Mouse (Mus musculus) thymus, postnatal 0 days (tissue): ENCODE data around the gene Fam126a. TPM values are rescaled to one million over a fixed set of nuclear protein-coding genes. Genes with fewer than 3 reads are reported as not detected.

Source experiments
- DNase-seq: peaks from one replicate; pipeline ENCODE4 v3.0.0-alpha.2; 2015; ENCODE audit warnings: low spot score
- polyA plus RNA-seq: library from polyadenylated mRNA; unstranded; fragments of >200 nt; fragmentation: Nextera tagmentation; extraction: Ambion mirVana; gene quantifications from 2 replicates; pipeline ENCODE4 v1.2.1, GENCODE M21; 2015

The Fam126a gene
- polyA plus RNA-seq, 1 experiment from 2014 or later: 8.0 TPM

DNA sequence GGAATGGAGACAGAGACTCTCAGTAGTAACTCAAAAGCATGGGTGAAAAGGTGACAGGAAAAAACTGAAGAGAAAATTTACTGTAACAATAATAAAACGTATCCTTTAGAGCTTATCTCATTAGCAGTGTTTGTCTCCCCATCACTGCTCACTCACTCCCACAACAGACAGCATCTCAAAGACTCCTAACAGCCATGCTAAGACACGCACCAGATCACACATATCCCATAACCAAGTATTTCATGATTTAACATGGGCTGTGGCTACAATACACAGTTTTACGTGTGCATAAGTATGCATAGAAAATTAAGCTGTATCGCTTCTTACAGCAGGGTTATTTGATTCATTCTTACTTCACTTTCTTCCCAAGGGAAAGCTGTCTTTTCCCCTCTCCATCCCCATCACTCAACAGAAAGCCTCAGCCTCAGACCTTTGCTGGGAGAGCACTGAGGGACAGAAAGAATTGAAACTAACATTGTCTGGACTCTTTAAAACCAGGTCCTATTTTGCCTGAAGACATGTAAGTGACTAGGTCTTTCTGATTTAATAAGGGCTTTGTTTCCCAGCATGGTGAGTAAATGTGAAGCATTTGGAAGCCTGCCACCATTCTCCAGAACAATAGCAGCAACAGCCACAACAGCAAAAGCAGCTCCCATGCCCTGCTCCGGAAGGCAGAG lies 37.5 kb downstream of the Fam126a start:
- no peak for DNase-seq

DNA sequence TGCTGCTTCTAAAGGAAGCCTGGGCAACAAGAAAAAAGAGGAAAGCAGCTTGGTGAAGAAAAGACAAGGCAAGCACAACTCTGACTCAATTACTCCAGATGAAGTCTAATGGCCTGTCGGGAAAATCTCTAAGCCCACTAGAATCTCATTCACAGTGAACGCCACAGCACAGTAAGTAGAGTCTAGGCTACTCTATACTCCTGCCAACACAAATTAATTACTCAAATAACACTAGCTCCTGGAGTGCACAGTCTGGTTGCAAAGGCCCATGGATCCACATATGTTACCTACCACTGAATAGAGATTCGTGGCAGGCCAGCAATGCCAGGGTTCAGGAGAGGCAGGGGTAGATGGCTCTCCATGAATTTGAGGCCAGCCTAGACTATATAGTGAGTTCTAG lies 40.5 kb downstream of the Fam126a start:
- no peak for DNase-seq

DNA sequence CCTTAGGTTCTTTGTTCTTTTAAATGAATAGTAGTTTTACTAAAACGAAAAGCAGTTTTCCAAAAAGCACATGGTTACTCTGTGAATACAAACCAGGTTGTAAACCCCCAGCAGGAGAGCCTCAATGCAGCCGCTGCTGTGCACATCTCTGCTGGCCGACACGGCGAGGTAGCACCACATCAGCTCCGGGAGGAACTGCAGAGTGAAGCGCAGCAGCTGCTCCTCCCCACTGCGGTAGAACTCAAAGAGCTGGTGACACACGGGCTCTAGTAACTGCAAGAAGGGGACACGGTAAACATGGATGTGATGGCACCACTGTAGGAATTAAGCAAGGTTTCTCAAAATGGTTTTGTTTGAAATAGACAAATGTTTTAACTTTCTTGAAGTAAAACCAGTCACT lies 42.7 kb downstream of the Fam126a start:
- no peak for DNase-seq

DNA sequence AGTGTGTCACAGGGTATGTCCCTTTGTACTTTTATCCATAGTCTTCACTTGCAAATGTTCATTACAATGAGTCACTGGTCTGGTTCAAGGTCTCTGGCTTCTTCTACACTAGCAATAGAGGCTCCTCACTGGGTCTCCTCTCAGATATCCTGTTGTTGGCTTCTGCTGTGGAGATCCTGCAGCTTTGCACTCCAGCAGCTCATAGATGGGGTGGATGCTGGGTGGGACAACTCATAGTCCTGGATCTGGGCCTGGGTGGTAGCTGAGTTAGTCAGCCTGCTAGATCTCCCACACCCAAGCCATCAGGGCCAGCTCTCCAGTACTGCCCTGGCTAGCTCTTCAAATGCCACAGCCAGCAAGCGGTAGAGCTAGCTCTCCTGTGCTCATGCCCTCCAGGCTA lies 48.4 kb downstream of the Fam126a start:
- no peak for DNase-seq

DNA sequence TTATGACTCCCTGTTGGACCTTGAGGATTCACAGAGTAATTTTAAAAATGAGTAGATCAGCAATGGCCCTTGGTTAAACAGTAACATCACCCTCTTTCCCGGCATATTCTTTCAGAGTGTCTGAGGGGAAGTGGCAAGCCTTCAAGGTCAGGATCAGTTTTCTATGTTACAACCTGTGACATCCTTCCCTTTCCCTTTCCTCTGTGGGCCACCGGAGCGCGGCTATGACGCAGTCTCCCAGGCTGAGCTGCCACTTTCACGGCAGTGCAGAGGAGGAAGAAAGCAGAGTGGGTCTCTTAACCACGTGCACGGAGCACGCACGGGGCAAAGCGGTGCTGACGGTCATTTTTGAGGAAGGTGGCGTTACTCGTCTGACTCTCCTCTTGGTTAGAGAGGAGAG lies 52.0 kb downstream of the Fam126a start:
- DNase-seq: no peak

DNA sequence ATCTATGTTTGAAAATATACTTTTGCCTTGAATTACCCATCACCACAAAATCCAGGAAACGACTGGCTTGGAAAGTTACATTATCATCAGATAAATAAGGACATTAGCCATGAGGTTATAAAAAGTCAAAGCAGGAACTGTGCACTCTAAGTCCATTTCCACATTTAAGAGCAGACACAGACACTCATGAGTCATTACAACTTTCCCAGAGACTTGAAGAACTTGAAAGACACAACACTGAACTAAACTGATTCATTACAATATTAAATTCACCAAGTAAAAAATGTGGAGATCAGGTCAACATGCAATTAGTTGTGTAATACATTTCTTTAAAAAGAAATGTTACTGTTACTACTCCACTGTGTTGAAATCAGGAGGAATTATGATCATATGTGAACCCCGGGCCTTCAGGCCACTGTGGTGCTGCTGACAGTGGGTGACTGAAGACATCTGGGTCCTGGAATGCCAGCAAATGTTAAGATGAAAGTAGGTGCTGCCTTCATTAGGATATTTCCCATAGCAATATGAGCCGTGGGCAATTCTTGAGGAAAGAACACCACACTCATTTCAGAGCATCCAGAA lies 55.4 kb downstream of the Fam126a start:
- no peak for DNase-seq

DNA sequence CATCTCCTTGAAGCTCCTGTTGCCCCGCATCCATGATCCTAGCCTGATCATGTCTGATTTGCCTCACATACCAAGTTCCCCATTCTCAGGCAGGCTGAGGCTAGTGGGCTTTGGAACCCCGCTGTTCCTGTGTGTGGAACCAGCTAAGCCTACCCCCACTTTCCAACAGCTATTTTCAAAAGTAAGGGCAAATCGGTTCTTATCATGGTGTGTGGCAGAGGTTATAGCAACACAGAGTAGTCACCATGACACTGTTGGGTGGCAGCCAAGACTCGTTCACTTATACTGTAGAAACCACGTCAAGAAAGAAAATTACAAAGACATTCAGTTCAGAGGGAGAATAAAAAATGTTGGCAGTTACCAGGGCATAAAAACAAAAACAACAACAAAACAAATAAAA lies 62.8 kb downstream of the Fam126a start:
- no peak for DNase-seq

DNA sequence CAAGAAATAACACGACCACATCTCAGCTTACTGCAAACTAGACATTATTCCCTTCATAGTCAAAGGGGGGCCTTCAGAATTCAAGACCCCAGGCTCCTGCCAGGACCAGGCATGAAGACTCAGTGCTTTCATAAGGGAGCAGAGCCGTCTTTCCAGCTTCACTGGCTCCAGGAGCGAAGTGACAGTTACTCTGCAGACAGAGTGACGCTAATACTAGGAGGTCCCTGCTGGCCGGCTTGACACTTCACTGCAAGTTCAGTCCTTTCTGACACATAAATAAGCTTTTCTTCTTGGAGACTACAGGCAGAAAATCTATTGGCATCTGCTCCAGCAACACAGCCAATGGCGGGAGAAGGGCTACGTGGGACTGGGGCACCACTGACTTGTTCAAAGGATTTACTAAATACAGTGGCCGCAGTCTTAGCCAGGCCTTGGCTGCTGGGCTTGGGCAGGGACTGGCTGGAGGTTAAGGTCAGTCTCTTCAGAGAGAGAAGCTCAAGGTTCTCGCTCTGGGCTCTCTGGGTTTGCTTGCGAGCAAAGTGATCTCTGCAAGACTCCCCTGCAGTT lies 65.8 kb downstream of the Fam126a start:
- DNase-seq: no peak

DNA sequence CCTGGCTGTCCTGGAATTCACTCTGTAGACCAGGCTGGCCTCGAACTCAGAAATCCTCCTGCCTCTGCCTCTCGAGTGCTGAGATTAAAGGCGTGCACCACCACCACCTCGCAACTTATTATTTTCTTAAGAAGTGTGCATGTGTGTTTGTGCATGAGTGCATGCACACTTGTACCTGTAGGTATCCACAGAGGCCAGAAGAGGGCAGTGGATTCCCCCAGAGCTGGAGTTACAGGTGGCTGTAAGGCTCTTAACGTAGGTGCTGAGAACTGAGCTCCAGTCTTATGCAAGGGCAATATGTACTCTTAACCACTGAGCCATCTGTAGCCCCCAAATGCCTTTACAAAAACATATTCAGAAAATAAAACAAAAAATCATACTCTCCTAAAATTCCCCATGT lies 77.4 kb downstream of the Fam126a start:
- no peak for DNase-seq

DNA sequence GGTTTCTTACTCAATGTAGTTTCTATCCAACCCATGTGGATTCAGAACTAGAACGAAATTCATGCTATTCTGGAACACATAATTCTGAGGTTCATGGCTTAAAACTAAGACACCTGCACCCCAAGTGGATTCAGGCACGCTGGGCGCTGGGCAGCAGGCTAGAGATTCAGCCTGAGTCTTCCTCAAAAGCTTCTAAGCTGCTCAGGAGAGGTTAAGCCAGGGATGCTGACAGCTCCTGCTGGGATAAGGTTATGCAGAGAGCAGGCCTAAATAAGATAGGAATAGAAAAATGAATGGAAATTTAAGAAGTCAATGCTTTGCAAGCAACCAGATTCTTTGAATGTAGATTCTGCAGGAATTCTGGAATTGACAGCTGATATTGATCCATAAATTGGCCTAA lies 82.4 kb downstream of the Fam126a start:
- no peak for DNase-seq

DNA sequence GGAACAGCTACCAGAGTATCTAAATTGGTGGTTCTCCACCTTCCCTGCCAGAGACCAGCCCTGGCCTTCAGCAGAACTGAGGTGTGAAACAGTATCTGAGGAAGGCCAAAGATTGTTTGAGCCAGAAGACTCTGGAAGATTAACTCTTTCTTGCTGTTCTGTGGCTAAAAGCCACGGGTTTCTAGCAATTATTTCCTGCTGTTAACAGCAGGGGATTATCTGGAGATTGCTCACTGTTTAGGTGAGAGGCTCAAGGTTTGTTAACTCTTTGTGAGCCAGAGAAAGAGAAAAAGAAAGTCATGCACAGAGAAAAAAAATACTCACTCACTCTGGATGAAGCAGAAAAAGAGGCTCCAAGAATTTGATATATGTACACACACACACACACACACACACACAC lies 85.4 kb downstream of the Fam126a start:
- no peak for DNase-seq

DNA sequence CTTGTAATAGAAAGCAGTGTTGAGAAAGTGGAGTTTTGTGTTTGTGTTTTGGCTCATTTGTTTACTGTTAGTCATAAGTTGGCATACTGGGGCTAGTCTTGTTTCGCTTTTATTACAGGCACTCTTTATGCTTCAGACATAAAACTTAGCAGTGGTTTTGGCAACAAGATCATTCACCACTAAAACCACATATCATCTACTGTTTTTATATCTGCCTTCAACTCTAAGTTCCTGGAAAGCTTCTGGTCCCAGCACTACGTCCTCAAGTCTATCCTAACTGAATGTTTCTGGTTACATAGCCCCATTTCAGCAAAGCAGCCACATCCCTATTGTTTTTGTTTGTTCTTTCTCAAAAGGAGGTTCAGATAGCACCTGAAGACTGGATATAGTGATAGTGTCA lies 87.0 kb downstream of the Fam126a start:
- DNase-seq: no peak

DNA sequence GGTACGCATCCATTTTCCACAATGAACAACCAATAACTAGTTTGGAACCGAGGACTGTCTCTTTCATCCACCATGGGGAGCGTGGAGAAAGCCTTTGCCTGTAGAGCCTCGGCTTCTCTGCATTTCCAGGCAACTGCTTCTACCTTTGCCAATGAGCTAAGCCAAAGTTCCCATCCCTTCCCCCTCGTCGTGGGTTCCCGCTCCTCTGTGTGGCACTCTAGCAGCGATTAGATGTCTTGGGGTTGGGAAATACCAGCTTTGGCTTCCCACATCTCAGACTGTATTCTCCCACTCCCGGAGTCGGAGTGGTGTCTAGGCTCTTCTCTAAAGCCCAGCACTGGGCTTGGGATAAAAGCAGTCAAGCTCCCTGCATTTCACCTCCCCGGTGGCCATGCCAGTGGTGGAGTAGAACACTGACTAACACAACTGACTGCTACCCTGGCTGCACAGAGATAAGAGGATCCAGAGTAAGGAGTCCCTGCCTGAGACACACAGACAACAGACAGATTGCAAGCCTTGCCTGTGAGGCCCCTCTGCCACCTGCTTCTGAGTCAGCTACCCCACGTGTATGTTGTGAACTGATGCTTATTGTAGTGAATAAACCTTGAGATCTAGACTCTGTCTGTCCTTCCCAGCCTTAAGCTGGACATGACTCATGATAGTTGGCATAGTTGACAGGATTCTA lies 106.9 kb downstream of the Fam126a start:
- DNase-seq: no peak

DNA sequence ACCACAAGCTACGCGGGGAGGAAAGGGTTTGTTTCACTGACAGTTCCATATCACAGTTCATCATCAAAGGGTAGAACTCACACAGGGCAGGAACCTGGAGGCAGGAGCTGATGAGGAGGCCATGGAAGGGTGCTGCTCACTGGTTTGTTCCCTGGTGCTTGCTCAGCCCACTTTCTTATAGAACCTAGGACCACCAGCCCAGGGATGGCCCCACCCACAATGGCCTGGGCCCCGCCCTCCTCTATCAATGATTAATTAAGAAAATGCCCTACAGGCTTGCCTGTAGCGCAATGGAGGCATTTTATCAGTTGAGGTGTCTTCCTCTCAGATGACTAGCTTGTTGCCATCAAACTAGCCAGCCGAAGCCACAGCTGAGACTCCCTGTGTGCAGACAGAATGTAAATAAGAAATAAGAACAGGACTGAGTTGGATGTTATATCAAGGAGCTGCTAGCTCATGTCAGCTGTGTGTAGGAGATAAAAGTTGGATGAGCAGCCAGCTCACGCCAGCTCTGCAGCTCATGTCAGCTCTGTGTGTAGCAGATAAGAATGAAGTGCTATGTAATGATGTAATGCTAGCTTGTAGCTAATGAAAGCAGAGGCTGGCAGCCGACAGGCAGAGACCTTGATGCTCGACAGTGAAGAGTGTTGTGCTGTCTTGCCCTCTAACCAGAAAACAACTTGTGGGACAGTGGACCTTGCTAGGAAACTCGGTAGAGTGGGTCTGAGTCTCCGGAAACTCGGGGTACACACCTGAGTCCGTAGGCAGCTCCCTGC lies 107.8 kb downstream of the Fam126a start:
- DNase-seq: no peak

DNA sequence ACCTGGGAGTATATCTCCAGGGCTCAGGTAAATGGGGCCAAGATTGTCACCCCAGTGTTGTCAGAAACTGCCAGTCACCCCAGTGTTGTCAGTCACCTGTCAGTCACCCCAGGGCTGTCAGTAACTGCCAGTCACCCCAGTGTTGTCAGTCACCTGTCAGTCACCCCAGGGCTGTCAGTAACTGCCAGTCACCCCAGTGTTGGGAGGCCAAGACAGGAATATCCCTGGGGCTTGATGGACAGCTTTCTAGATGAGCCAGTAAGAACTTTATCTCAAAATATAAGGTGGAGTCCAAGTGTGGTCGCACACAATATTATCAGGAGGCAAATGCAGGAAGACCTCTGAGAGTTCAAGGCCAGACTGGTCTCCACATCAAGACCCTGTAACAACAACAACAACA lies 109.2 kb downstream of the Fam126a start:
- no peak for DNase-seq

DNA sequence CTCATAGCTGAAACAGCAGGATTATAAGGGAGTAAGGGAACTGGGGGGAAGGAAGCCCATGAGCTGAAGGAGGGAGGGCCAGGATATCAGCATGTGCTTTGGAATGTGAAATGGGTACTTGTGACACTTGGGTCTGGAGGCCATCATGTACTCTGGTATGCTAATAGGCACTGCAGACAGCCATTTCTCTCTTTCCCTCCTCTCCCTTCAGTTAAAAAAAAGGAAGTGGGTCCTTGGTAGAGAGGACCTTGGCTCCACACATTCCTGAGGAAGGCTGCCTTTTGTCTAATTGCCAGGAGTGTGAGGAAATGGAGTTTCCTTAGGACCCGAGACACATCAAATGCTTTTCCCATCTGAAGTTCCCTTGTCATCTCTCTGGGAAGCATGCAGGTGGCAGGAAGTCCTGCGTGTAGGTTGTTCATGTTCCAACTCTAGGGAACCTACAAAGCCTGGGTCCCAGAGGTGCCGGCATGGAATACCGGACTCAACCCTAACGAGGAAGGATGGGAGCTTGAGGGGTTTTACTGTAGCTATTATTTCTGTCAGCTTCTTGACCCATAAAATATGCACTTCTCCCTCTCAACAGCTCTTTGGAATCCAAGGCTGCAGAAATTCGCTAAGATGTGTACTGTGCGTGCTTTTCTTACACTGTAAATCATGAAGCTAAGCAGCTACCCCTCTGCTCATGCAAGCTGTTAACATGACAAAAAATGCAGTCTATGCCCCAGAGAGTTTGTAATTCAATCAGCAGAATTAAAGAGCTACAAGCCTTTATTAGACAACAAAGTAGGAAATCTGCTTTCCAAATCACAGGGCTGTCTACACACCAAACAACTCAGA lies 110.4 kb downstream of the Fam126a start:
- DNase-seq: no peak

DNA sequence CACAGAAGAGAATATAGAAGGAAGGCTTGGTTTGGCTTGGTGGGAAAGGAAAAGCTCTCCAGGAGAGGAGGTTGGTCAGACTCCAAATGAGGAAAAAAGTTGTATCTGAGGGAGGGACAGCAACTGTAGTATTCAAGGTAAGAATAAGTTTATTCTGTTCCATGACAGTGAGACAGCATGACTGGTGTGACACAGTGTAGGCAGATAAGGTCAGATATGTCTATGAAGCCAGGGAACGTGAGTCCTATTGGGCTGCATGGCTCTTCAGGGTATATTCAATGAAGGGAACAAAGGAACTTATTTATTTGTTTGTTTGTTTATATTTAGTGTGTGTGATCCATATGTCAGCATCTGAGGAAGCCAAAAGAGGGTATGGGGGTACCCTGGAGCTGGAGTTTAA lies 113.2 kb downstream of the Fam126a start:
- no peak for DNase-seq

DNA sequence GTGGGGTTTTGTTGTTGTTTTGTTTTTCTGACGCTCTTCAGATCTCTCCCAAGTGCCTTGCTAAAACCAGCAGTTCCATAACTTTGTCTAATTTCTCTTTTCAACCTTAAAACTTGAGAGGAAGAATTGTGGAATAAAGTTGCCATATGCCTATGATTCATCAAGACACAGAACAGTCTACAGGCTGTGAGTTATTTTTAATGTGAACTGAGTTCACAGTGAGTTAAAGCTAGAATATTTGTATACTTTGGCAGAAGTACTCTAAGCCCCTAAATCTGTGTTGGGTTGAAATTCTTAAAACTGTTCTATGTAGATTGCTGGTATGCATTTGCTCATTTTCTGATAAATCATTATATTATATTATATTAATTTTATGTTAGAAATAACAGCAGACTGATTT lies 118.9 kb downstream of the Fam126a start:
- DNase-seq: no peak

DNA sequence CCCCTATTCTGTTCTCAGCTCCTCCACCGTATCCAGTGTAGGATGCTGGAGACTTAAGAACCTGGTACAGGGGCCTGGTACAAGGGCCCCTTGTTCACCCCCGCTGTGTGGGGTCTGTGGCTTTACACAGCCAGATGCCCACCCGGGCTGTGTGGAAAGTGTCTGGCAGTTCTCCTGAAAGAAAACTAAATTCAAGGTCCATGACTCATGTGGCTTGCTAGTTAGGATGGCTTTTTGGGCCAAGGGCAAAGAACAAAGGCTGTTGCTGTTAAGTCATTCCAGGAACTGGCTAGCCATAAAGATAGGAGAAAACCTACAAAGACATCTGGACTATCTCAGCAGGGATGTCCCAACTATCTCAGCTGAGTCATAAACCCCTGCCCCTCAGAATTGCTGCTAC lies 121.2 kb downstream of the Fam126a start:
- no peak for DNase-seq

DNA sequence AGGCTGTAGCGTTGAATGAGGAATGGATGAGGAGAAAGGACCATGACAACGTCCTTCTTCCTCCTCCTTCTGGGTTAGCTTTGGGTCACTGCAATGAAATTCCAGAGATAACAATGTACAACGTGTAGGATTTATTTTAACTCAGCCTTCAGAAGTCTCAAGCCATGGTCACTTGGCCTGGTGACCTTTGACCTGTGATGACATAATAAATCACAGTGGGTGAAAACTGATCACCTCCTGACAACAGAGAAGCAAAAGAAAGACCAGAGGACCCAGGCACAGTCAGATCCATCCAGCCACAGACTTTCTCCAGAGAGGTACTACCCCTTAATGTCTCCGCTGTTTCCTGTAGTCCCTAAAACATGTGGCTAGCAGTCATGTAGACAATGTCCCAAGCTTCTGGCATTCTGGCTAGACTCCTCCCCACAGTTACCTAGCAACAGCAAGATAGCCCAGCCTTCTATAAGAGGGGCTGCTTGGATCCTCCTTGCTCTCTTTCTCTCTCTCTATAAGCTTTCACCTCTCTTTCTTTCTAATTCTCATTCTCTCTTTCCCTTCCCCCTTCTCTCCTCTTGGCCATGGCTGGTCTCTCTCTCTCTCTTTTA lies 121.9 kb downstream of the Fam126a start:
- no peak for DNase-seq

DNA sequence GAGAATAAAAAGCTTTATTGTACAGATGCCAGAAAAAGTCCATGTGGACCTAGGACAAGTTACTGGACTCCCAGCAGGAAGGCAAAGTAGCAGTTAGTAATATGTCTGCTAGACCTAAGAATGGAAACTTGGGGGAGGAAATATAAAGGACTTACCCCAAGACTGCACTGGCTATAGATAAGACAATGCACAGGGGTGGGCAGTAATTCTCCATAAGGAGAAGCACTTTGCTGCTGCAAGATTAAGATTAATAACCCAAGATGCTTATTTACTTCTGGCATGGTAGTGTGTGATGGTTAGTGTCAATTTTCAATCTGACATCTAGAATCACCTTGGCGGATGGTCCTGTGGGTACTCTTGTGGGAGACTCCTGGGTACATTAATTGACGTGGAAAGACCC lies 128.3 kb downstream of the Fam126a start:
- no peak for DNase-seq
